Mouse (Mus musculus): ENCODE results near the gene Sohlh2. TPM values are rescaled to one million over a fixed set of nuclear protein-coding genes. Genes with fewer than 3 reads are reported as not detected.

Sohlh2 gene
- polyA plus RNA-seq, 1 experiment from 2014 or later, result not detected

GRCm38 (mm10) chr3:55248508-55248907, 66.7 kb downstream of the Sohlh2 start:
- Histone ChIP-seq H3K9ac (ENCODE audit: low read depth, low read length) (no peak overlapping the region), H3K4me1 (ENCODE audit: control insufficient read depth, insufficient read depth, low read length) (no peaks in the 10 kb centered on the region; the same call in 1 of the 2 replicates), H3K4me2 (ENCODE audit: low read depth, low read length) (no peak overlapping the region), H3K36me3 (ENCODE audit: control insufficient read depth, insufficient read depth, low read length) (no peaks in the 10 kb centered on the region), H3K9me3 (ENCODE audit: control insufficient read depth, low read length) (no peaks in the 10 kb centered on the region), H3K27ac (ENCODE audit: low read length) (no peak overlapping the region), H3K27me3 (replicated peaks; ENCODE audit: control insufficient read depth, insufficient read depth, low read length) (no peaks in the 10 kb centered on the region), H3K4me3 (ENCODE audit: low read length) (no peak overlapping the region)
- 69% methylated on average over 6 of the region's 6 CpGs for WGBS
- ATAC-seq, result no peak

- no peaks in the 10 kb centered on the region for H3K9me3 ChIP-seq (ENCODE audit: control insufficient read depth, low read length)
- H3K36me3 ChIP-seq (ENCODE audit: control insufficient read depth, insufficient read depth, low read length), result no peaks in the 10 kb centered on the region
- H3K4me3 ChIP-seq (ENCODE audit: low read length), result no peak overlapping the region
- H3K27ac ChIP-seq (ENCODE audit: low read length), result no peak overlapping the region
- no peaks in the 10 kb centered on the region for H3K4me1 ChIP-seq (ENCODE audit: control insufficient read depth, insufficient read depth, low read length)
- H3K27me3 ChIP-seq (replicated peaks; ENCODE audit: control insufficient read depth, insufficient read depth, low read length), result no peaks in the 10 kb centered on the region
- no peak overlapping the region for H3K4me2 ChIP-seq (ENCODE audit: low read depth, low read length)
- ATAC-seq, result no peak
- 83% methylated on average over 2 of the region's 2 CpGs for WGBS
- H3K9ac ChIP-seq (ENCODE audit: low read depth, low read length), result no peak overlapping the region
These were observed 68.8 kb downstream of the Sohlh2 start for GRCm38 (mm10) chr3:55250631-55251030.

Small RNA genes within 50 kb of the gene (microRNA-seq; reads per million reads assigned to microRNA genes)
- gene Gm22029, result not detected

Other genes starting within 250 kb of the Sohlh2 start
- 1.3 and 1.8 TPM in 2 replicates for gene Ccna1, start 126.5 kb upstream of the Sohlh2 start, polyA plus RNA-seq (2015; fragmentation: Nextera tagmentation; extraction: Ambion mirVana)
- gene Spg20, start 69.9 kb upstream of the Sohlh2 start, polyA plus RNA-seq (2015; fragmentation: Nextera tagmentation; extraction: Ambion mirVana), result 31.1 and 34.1 TPM in 2 replicates
- gene Ccdc169, start 44.7 kb upstream of the Sohlh2 start, polyA plus RNA-seq (2015; fragmentation: Nextera tagmentation; extraction: Ambion mirVana), result not detected in 2 replicates
- 9.3 and 11.6 TPM in 2 replicates for gene Dclk1, start 60.3 kb downstream of the Sohlh2 start, polyA plus RNA-seq (2015; fragmentation: Nextera tagmentation; extraction: Ambion mirVana)

All from intestine, embryonic 16.5 days (tissue).